Mouse (Mus musculus) liver, adult 2 months (tissue): Measurements from ENCODE around the gene Evi5.

ENCODE experiments used
- CTCF ChIP-seq: fragments of 200-500 bp; IDR thresholded peaks from 2 replicates; pipeline ENCODE4 v1.5.1; 2011; ENCODE audit warnings: low read depth, low read length, control low read depth
- POLR2A ChIP-seq: fragments of 200-500 bp; IDR thresholded peaks from 2 replicates; pipeline ENCODE4 v1.6.1; 2011; ENCODE audit warnings: low read length, control low read depth; ENCODE audit not compliant: insufficient read depth; ENCODE audit errors: extremely low read depth

- TF ChIP-seq POLR2A (no peak), CTCF (no peak)
Observed at GRCm38 (mm10) chr5:107778763-107779162, 96.1 kb downstream of the Evi5 start.
